Mouse (Mus musculus) megakaryocyte, embryonic 14.5 days (primary cell): Measurements from ENCODE around the gene Pcsk5. TPM values are rescaled to one million over a fixed set of nuclear protein-coding genes. Genes with fewer than 3 reads are reported as not detected.

Experiments
- H3K27me3 ChIP-seq: replicated peaks from 2 replicates; pipeline ENCODE3; 2012; ENCODE audit warnings: inconsistent platforms
- H3K36me3 ChIP-seq: replicated peaks from 2 replicates; pipeline ENCODE3; 2012; ENCODE audit warnings: low read length, inconsistent platforms, mixed read lengths
- H3K4me1 ChIP-seq: 2 replicates; pipeline ENCODE4 v1.6.1; 2012; ENCODE audit warnings: inconsistent platforms
- H3K4me3 ChIP-seq: replicated peaks from 2 replicates; pipeline ENCODE3; 2012; ENCODE audit warnings: moderate library complexity, mild to moderate bottlenecking, inconsistent platforms
- H3K9me3 ChIP-seq: 2 replicates; pipeline ENCODE4 v1.6.1; 2012; ENCODE audit warnings: inconsistent platforms
- FLI1 ChIP-seq: IDR thresholded peaks from 2 replicates; pipeline ENCODE4 v1.6.1; 2012; ENCODE audit warnings: low read length, inconsistent platforms, mixed read lengths
- GATA1 ChIP-seq: IDR thresholded peaks from 3 replicates; pipeline ENCODE4 v1.6.1; 2012; ENCODE audit warnings: mixed read lengths, low read length, inconsistent platforms, borderline replicate concordance
- polyA plus RNA-seq: library from polyadenylated mRNA; stranded (reverse); fragments of >175 nt; gene quantifications from 2 replicates; pipeline ENCODE4 v1.2.3, GENCODE M21; 2012; ENCODE audit warnings: low replicate concordance; ENCODE audit not compliant: insufficient read depth

Pcsk5 gene
- polyA plus RNA-seq, 1 experiment = not detected

- Histone ChIP-seq H3K27me3 (no peaks in the 10 kb centered on the region), H3K4me3 (no peak overlapping the region), H3K36me3 (no peaks in the 10 kb centered on the region), H3K4me1 (no peaks in the 10 kb centered on the region), H3K9me3 (peaks cover 6% of the 10 kb centered on the region; the same call in 1 of the 2 replicates)
- TF ChIP-seq GATA1 = no peak
- no peak for TF ChIP-seq FLI1
These were observed 84.6 kb downstream of the Pcsk5 start for GRCm38 (mm10) chr19:17752841-17753240.

- peaks cover 12% of the 10 kb centered on the region for H3K9me3 ChIP-seq
- H3K4me1 ChIP-seq = no peaks in the 10 kb centered on the region
- H3K27me3 ChIP-seq = no peaks in the 10 kb centered on the region
- no peaks in the 10 kb centered on the region for H3K36me3 ChIP-seq
- no peak overlapping the region for H3K4me3 ChIP-seq
- no peak for TF ChIP-seq GATA1
- no peak for TF ChIP-seq FLI1
These were observed 89.1 kb downstream of the Pcsk5 start for GRCm38 (mm10) chr19:17748331-17748730.

GRCm38 (mm10) chr19:17745380-17745779, 92.1 kb downstream of the Pcsk5 start:
- no peak overlapping the region for H3K4me3 ChIP-seq
- H3K4me1 ChIP-seq = no peaks in the 10 kb centered on the region
- H3K27me3 ChIP-seq = no peaks in the 10 kb centered on the region
- no peak for TF ChIP-seq GATA1
- no peak for TF ChIP-seq FLI1
- peaks cover 6% of the 10 kb centered on the region; the same call in 1 of the 2 replicates for H3K9me3 ChIP-seq
- no peaks in the 10 kb centered on the region for H3K36me3 ChIP-seq

GRCm38 (mm10) chr19:17744474-17745069, 92.9 kb downstream of the Pcsk5 start:
- Histone ChIP-seq H3K4me1 (no peaks in the 10 kb centered on the region), H3K27me3 (no peaks in the 10 kb centered on the region), H3K9me3 (peaks cover 6% of the 10 kb centered on the region; the same call in 1 of the 2 replicates), H3K36me3 (no peaks in the 10 kb centered on the region), H3K4me3 (no peak overlapping the region)
- TF ChIP-seq GATA1 = no peak
- TF ChIP-seq FLI1 = no peak

DNA sequence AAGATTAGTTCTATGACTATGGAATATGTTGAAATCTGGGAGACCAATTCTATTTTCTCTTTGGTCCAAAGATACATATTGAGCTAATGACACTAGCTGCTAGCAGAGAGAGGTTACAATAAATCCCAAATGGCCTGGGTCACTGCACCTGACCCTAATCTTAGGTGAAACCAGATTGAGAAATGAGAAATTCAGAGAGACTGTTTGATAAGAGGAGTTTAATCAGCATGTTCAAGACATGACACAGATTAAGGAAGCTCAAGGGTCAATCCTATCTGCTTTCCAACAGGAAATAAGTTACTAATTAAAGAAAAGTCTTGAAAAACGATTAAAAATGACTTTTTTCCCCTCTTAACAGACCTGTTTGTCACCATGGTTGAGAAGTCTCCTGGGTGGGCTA, 96.0 kb downstream of the Pcsk5 start:
- no peaks in the 10 kb centered on the region for H3K4me1 ChIP-seq
- H3K27me3 ChIP-seq = no peaks in the 10 kb centered on the region
- H3K36me3 ChIP-seq = no peaks in the 10 kb centered on the region
- H3K4me3 ChIP-seq = no peak overlapping the region
- peaks cover 6% of the 10 kb centered on the region; the same call in 1 of the 2 replicates for H3K9me3 ChIP-seq
- TF ChIP-seq GATA1 = no peak
- TF ChIP-seq FLI1 = no peak

GRCm38 (mm10) chr19:17732676-17733277, 104.7 kb downstream of the Pcsk5 start:
- no peaks in the 10 kb centered on the region for H3K27me3 ChIP-seq
- H3K4me3 ChIP-seq = no peak overlapping the region
- no peaks in the 10 kb centered on the region for H3K9me3 ChIP-seq
- no peaks in the 10 kb centered on the region for H3K36me3 ChIP-seq
- no peak for TF ChIP-seq GATA1
- no peak for TF ChIP-seq FLI1
- H3K4me1 ChIP-seq = no peaks in the 10 kb centered on the region

- Histone ChIP-seq H3K27me3 (no peaks in the 10 kb centered on the region), H3K36me3 (no peaks in the 10 kb centered on the region), H3K9me3 (no peaks in the 10 kb centered on the region), H3K4me3 (no peak overlapping the region), H3K4me1 (no peaks in the 10 kb centered on the region)
- no peak for TF ChIP-seq GATA1
- no peak for TF ChIP-seq FLI1
These were observed 120.4 kb downstream of the Pcsk5 start for GRCm38 (mm10) chr19:17717066-17717465.

DNA sequence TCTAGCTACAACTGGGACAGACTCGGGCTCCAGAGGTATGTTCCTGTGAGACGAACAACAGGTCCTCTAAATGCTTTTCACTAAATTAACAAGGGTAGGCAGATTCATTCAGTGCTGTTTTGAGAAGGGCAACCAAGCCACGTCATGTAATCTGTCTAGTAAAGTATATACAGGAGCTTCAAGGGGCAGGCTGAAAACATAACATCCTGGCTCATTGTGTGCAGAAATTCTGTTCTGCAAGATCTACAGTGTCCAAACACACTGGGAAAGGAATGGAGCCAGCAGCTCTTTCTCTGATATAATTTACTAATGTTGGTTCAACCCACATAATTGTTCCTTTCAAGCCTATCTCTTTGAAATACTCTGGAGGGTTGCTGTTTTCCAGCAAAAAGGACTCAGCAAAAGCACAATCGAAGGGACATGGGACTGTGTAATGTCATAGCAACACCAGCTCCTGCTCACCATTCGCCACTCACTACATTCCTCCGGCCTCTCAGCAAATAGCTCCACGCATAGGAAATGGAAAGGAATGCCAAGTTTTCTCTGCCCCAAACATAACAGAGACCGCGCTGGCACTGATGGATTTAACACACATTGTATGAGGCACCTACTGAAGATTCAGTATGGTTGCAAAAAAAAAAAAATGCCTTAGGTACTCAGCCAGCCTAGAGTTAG, 122.0 kb downstream of the Pcsk5 start:
- H3K27me3 ChIP-seq = no peaks in the 10 kb centered on the region
- no peaks in the 10 kb centered on the region for H3K4me1 ChIP-seq
- no peaks in the 10 kb centered on the region for H3K36me3 ChIP-seq
- no peak overlapping the region for H3K4me3 ChIP-seq
- no peaks in the 10 kb centered on the region for H3K9me3 ChIP-seq
- TF ChIP-seq GATA1 = no peak
- no peak for TF ChIP-seq FLI1

- H3K4me1 ChIP-seq = no peaks in the 10 kb centered on the region
- no peaks in the 10 kb centered on the region for H3K27me3 ChIP-seq
These were observed 145.8 kb downstream of the Pcsk5 start for GRCm38 (mm10) chr19:17691626-17692025.

DNA sequence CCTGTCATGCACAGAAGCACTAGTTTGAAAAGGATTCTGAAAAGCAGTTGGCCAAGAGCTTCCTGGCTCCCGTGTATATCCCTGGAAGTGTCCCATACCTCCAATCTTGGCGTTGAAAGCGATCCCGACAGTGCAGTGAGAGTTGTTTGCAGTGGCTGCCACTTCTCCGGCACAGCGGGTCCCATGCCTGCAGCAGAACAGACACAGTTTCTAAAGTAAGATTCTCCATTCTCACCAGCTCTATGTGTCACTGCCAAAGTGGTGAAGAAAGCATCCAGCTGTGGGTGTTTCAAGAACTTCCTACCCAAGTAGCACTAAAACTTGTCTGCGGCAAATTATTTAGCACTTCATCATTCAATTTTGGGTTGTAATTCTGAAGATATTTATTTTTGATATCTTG, 159.1 kb downstream of the Pcsk5 start:
- 0 out of 2 replicates have a peak, but pooled peaks cover 5% of the 10 kb centered on the region for H3K9me3 ChIP-seq
- no peaks in the 10 kb centered on the region for H3K36me3 ChIP-seq
- no peak for TF ChIP-seq GATA1
- no peak for TF ChIP-seq FLI1
- H3K4me1 ChIP-seq = no peaks in the 10 kb centered on the region
- no peaks in the 10 kb centered on the region for H3K27me3 ChIP-seq
- no peak overlapping the region for H3K4me3 ChIP-seq

More at GRCm38 (mm10) chr19:17691626-17692025, 145.8 kb downstream of the Pcsk5 start:
- H3K9me3 ChIP-seq = no peaks in the 10 kb centered on the region
- no peaks in the 10 kb centered on the region for H3K36me3 ChIP-seq
- TF ChIP-seq FLI1 (no peak), GATA1 (no peak)
- H3K4me3 ChIP-seq = no peak overlapping the region
